Mouse (Mus musculus) large intestine, adult 2 months (tissue): ENCODE measurements around the gene Bub1. TPM values are rescaled to one million over a fixed set of nuclear protein-coding genes. Genes with fewer than 3 reads are reported as not detected.

Experiments used
- DNase-seq: peaks from one replicate; pipeline ENCODE4 v3.0.0-alpha.2; 2012; ENCODE audit warnings: low read depth, low spot score
- WGBS: fragments of 180-500 bp; shearing (Covaris S2); methylation state at CpG from one replicate; pipeline ENCODE4 v1.1.7; 2018; 5-methylcytosine and 5-hydroxymethylcytosine counted together
- polyA plus RNA-seq: library from polyadenylated mRNA; depleted of rRNA; stranded (reverse); fragments of >200 nt; gene quantifications from 2 replicates; pipeline ENCODE4 v1.2.3, GENCODE M21; 2012; rRNA removed

The Bub1 gene
- 4.3 and 7.0 TPM in 2 replicates for polyA plus RNA-seq

DNA sequence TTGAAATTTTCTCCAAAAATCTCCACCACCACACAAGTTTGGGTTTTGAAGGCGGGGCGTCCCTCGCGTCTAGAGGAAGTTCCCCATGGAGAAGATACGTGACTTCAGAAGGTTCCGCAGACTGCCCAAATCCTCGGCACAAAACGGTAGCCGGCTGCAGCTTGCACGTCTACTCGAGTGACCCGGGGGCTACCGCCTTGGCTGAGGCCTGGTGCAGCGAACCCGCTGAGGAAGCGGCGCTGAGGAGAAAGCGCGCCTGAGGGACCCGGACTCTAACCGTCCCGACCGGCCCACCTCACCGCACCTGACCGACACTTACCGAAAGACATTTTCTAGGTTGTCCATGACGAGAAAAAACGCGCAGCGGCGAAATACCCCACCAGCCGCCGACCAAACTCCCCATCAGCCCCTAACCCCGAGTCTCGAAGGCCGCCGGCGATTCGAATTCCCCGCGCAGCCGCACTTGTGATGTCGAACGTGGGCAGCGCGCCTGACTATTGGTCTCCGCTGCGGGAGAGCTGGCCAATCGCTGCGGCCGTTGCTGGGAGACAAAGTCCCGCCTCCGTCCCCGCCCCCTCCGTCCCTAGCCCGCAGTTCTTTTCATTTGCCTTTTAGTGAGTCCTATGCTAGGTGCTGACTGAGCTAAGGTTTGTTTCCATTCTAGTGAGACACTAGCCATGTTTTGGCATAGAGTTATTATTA, at the start of gene Bub1:
Gene Bub1, minus strand, starts transcription at position 465 of the 702 bp plus-strand sequence.
- WGBS: 1% methylated on average over 56 of the region's 56 CpGs
- peak; percentile 67 for DNase-seq

DNA sequence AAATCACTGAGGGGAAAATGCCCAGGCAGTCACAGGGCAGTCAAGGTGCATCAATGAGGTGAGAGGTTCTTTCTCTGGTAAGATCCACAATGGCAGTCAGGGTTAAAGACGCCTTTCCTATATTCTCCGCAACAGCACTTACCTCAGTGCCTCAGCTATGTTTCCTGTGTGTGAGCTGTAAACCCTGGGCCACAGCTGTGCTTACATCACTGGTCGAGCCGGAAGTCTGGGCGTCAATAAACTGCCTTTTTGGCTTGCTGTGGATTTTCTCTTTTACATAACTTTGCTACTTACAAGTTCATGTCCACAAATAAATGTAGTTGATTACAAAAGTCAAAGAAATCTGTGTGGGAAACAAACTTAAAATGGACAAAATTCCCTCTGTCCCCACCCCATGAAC, 49.4 kb upstream of the Bub1 start:
- WGBS: 30% methylated on average over 5 of the region's 5 CpGs
- DNase-seq: no peak

DNA sequence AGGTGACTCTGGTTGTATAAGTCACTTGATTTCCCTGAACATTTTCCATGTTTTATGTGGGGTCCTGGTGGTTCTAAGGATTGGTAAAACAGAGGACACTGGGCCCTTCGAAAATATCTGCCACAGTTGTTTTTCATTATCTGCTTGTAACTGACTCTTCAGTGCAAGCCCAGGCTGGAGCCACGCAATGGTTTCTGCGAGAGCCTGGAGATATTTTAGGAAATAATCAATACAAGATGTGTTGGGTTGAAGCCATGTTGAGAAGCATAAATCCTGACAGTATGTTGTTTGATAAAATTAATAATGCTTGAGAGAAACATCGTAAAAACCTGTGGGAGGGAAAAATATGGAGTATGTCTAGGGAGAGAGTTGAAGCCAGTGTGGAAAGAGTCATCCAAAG, 32.7 kb upstream of the Bub1 start:
- 79% methylated on average over 4 of the region's 4 CpGs for WGBS
- DNase-seq: no peak

DNA sequence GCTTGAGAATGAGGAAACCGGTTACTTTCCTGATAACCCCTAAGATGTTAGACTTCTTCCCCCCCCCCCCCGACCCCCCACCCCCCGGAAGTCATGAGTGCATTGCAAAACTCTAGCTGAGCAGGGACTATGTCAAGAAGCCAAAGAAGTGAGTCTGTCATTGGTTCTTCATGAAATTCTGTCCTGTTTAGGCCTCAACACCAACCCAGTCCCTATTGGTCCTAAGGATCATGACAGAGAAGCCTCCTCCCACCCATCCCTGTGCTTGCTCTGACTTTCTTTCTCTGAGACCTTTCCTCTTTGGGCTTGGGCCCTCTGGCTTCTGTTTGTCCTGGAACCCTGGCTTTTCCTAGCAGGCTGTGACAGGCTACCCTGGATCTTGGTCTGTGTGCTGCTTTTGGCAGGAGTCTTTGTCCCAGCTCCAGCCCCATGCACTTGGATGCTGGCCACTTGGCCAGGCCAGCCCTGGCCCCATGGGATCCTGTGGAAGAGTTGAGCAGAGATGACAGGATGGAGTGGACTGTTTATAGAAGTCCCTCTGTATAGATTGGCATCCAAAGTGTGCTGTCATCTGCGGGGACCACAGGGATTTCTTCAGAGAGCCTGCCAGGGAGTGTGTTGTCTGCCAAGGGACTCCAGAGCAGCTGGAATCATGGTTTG, 22.8 kb upstream of the Bub1 start:
- no peak for DNase-seq
- 54% methylated on average over 4 of the region's 4 CpGs for WGBS

DNA sequence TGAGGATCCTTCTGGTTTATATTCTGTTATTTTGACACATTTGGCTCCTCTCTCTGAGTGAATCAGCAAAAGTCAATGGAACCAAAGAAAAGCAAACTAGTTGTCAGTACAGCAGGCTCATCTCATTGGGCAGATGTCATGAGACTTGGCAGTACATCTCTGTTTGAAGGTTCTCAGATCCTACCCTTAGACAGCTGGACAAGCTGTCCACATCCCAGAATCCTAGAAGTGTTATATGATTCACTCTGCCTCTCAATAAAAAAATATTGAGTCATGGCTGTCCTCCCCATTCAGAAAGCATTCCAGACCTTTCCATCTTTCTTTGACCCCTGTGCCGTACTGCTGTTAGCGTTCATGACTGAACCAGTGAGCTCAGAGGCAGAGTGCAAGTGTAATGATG, 18.7 kb upstream of the Bub1 start:
- WGBS: 66% methylated on average over 2 of the region's 2 CpGs
- DNase-seq: no peak

DNA sequence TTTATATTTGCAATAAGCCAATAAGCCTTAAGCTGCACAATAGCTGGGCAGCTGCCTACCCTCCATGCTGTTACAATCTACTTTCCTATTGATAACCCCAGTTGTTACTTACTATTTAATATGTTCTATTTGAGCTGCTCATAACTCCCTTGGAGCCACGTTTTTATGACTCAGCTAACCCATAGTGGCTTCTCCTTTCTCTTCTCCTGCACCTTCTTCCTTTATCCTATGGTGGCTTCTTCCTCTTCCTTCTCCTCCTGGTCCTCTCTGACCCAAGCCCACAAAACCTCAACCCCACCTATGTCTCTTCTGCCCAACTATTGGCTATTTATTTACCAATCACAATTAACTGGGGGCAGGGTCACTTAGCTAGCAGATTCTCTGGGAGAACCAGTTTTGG, 14.9 kb upstream of the Bub1 start:
- DNase-seq: no peak
- WGBS: 17% methylated on average over 1 of the region's 1 CpGs

DNA sequence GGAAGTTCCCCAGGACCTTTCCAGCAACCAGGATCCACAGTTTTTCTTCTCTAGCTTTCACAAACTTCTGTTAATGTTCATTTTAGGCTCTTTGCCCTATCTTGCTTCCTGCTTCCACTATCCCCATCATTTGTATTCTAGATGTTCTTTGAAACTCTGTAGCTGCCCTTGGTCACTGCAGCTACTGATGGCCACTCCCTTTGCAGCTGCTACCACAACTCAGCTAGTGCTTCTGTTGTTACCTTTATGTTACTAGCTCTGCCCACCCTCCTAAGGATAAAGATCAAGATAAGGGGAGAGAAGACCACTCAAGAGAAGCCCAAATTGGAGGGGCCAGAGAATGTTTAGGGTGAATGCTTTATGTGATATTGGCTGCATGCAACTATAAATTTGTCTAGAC, 14.3 kb upstream of the Bub1 start:
- DNase-seq: no peak

DNA sequence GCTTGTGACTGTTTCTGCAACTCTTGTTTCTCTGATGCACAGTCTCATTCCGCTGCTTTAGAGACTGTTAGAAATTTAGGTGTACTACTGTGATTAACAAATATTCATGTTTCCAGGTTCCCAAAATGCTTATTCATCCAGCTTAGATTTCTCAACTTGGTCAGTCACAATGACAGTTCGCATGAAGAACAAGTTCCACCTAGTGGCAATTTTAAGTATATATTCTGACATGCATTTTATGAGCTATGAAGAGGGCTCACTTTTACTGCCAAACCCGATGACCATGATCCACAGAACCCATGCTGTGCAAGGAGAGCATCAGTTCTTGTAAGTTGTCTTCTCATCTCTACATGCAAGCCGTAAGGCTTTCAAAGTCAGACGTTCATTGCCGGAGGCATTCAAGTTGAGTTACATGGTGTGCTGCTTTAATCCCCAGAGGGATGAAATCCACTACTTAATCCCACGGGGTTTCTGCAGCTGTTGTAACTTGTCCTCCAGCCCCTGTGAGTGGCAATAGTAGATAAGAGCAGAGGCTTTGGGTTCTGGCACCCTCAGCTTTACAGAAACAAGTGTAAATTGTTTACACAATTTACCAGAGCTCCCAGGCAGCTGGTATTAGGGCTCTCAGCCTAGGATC, 13.8 kb upstream of the Bub1 start:
- DNase-seq: no peak
- WGBS: 27% methylated on average over 7 of the region's 7 CpGs

DNA sequence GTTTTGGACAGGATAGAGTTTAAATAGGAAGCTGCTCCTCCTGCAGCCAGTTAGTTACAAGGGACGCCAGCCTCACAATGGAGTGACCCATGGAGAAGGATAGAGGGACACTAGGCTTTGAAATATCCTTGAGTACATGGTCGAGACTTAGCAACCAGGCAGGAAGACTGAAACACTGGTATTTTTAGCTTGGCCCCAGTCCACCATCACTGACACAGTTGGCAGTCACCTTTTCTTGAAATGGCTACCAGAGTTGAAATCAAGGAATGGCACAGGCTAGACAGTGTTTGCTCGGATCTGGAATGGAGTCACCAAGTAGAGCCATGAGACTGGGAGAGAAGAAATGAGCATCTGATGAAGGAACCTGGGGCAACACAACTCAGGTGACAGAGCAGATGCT, 10.8 kb upstream of the Bub1 start:
- DNase-seq: no peak
- 70% methylated on average over 3 of the region's 3 CpGs for WGBS

DNA sequence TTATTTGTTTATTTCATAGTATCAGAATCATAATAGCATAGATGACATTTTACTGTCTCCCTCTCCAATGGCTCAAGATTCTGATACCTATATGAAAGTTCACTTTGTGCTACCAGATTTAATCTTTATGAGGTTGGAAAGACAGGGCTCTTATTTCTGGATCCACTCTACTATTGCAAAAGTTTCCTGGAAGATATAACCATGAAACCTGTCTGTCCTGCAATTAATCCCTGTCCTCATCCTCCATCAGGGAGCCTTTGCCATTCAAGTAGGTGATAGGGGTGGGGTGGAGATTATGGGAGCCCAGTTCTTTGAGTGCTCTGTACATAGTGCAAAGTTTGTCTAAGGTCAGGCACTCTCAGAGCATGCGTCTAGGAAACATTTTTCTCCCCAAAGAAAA, 9.7 kb upstream of the Bub1 start:
- no peak for DNase-seq
- 26% methylated on average over 1 of the region's 1 CpGs for WGBS

DNA sequence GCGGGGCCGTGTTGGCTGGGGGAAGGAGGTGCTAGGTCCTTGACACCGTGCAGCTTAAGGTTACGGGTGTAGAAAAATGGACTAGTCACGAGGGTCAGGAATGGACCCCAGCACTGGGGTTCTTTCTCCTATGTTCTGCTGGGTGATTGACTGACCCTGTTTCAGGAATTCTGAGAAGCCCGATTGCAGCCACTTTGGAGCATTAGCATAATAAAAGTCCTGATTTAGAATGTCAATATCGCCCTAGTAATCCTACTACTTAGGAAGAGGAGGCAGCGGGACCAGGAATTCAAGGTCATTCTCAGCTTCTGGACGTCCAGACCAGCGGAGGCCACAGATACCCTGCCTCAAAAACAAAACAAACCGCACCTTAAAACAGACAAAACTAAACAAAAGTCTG, 7.8 kb upstream of the Bub1 start:
- 17% methylated on average over 11 of the region's 11 CpGs for WGBS
- DNase-seq: no peak

DNA sequence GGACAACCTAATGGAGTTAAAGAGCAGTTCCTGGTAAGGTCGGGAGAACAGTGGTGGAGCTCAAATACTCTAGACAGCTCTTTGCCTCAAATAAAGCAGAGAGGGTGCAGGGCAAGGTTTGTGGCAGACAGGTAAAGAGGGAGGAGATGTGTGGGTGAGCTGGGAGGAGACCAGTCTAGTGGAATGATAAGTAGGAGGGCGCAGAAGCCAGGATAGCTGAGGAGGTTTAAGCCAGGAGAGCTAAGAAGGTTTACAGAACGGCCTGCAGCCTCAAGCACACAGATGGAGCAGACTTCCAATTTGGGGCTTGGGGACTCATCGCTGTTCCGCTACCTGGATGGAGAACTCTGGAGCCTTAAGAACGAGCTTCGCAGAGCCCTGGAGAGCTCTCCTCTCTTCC, 6.9 kb upstream of the Bub1 start, which contains the start of gene Acoxl:
Gene Acoxl, plus strand, starts transcription at position 301 of the 400 bp plus-strand sequence.
- 53% methylated on average over 7 of the region's 7 CpGs for WGBS
- DNase-seq: no peak

DNA sequence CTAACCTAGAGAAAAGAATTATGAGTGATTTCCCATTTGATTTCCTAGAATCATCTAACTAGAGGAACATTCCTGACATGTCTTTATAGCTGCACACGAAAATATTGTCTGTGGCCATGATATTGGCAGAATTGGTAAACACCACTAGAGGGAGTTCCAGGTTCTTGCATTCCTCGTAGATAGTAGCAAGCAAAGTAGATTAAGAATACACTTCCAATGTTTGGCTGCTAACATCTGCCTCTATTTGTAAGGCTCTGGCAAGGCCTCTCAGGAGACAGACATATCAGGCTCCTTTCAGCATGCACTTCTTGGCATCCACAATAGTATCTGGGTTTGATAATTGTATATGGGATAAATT, 1.1 kb upstream of the Bub1 start:
- 7% methylated on average over 2 of the region's 2 CpGs for WGBS
- no peak for DNase-seq

DNA sequence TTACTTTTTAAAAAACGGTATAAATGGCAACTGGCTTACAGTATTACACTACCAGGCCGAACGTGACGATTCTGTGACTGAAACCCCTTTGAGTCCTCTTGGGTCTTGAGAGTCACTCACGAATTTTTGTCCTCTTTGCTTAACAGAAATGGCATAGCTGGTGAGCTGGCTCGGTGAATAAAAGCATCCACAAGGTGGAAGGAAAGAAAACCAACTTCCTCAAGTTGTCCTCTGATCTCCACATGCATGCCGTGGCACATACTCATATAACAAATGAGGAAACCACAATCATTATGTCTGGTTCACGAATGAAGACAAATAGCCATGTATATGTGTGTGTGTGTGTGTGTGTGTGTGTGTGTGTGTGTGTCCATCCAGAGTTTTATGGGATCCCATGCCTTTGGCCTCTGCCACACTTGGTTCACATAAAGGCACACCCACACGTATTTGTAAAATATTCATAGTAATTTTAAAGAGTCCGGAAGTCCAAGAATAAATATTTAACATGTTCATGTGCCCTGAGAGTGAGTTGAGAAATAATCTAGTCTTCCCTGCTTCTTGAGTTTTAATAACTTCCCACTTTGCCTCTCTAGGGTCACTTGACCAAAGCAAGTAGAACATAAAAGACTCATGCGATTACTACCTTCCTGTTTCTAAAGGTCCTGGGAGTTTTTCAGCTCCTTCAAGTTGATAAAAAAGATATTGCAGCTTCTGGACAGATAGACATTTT, 603 bp upstream of the Bub1 start:
- DNase-seq: peak; percentile 14
- 14% methylated on average over 11 of the region's 11 CpGs for WGBS

DNA sequence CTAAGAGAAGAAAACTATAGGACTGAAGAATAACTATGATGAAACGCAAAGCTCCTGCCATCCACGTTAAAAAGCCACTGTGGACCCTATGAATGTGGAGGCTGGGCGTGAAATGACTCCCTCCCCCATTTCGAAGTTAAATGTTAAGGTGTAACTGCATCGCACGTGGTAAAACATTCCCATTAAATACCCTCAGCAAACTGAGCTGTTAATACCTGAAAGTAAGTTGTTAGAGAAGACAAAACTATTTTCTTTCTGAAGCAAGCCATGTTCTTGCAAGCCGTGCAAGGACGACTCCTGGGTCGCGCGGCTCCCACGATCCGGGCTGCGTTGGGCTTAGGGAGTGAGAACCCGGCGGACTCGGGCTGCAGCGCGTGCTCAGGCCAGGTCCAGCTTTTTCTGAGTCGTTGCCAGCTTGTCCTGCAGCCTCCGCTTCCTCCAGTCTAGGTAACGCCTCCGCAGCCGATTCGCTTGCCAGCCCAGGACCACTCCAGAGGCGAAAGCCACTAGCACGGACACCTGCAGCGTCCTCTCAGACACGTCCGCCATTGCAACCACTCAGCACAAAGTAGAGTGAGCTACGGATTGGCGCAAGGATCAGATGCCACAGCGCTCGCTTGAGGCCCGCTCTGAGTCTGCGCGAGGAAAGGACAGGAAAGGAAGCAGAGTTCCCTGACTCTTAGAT, 39.6 kb downstream of the Bub1 start, which contains the start of gene Mtln:
Gene Mtln, minus strand, starts transcription at position 570 of the 685 bp plus-strand sequence.
- WGBS: 1% methylated on average over 37 of the region's 37 CpGs

DNA sequence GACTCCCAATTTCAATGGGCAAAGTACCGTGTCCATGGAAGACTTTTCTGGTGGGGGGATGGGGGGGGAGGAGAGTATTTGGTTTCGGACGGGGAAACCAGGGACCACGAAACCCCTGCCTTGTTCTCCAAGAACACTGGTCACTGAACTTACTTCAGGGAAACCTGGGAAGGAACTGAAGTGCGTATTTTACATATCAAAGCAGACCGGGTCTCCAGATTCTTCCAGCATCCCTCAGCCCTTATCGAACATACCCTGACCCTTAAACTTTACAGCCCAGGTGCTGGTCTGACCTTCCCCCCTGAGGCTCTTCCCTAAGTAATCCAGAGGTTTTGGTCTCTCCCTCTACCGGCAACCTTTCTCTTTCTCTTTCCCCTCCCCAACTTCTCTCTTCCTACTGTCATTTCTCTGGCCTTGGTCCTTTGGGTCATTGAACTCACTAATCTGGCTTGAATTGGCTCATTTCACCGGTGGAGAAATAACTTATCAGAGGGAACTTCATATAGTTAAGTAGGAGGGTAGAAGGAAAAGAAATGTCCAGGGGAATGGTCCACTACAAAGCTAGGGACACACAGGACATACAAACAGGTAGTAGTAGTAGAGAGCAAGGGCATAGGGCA, 41.9 kb downstream of the Bub1 start:
- DNase-seq: no peak
- WGBS: 40% methylated on average over 9 of the region's 9 CpGs

More for the DNA sequence above, 39.6 kb downstream of the Bub1 start, which contains the start of gene Mtln:
- peak; percentile 83 for DNase-seq

DNA sequence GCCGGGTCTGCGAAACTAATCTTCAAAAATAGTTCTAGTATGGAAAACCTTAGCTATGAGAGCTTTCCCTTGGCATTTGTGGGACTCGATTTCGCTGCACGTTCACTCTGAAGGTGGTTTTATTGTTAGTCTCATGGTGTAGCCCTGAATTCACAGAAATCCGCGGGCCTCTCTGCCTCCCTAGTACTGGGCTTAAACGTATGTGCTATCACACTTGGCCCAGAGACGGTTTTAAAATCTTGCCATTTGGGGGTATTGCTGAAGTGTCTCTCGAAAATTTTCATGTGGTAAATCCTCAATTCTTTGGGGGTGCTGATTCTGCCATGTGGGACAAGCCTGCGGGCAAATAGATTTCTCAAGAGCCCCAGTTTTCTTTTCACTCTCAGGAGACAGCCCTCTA, 42.5 kb downstream of the Bub1 start:
- 3% methylated on average over 11 of the region's 11 CpGs for WGBS
- DNase-seq: no peak

DNA sequence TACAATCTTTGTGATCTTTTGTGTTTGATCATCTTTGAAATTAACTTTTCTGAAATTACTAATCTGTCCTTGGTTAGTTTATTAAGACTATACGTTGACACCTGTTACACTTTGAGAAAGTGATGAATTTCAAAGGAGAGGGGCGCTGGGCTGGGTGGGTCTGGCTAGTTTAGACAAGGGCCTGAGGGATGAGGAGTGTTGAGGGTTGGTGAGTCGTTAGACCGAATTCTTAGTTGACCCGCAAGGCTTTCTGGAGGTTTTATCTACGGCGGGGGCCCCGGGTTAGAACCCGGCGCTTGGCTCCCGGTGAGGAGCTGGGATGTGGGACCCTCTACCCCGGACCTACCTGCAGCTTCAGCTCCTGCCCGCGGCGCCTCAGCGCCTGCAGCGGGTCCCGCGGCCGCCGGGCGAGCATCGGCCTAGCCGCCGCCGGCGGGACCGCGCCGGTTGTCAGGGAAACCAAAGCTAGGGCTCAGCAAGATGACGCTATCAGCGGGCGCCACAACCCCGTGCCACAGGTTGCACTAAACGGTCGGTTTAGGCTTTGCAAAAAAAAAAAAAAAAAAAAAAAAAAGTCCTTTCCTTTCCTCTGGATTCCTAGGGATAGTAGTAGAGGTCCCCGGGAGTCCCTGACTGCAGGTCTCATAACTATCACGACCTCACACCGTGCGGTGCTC, 43.1 kb downstream of the Bub1 start, which contains the start of gene Nphp1:
Gene Nphp1, minus strand, starts transcription at position 458 of the 677 bp plus-strand sequence.
- under 1% methylated on average over 40 of the region's 40 CpGs for WGBS
- peak; percentile 47 for DNase-seq

DNA sequence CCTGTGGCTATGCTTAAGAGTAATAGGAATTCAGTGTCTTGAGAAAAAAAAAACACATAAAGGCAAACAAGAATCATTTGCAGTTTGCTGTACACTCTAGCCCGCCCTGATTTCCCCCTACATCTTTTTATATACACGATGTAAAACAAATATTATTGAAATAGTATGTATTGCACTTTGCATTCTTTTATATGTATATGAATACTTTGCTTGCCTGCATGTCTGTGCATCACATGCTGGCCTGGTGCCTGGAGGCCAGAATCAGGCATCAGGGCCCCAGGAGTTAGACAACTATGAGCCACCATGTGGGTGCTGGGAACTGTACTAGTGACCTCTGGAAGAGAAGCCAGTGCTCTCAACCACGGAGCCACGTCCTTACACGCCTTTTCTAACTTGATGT, 44.4 kb downstream of the Bub1 start:
- 86% methylated on average over 5 of the region's 5 CpGs for WGBS
- DNase-seq: no peak
